Mouse (Mus musculus) cerebellum, adult 2 months (tissue): ENCODE data around the gene Insl3. TPM values are rescaled to one million over a fixed set of nuclear protein-coding genes. Genes with fewer than 3 reads are reported as not detected.
"Not testable (repeated sequence)": the region's sequence is repeated elsewhere in the genome, so short reads cannot be mapped to it uniquely, and the experiment has no call there.

ENCODE experiments used
- DNase-seq, 2 experiments: peaks; one replicate each; pipeline ENCODE4 v3.0.0; 2021
- H3K27ac ChIP-seq: fragments of 200-500 bp; 2 replicates; pipeline ENCODE4 v1.5.1; 2012; ENCODE audit warnings: low read length, control low read depth, inconsistent platforms; ENCODE audit not compliant: insufficient read depth
- H3K27me3 ChIP-seq: fragments of 200-500 bp; 2 replicates; pipeline ENCODE4 v1.6.1; 2012; ENCODE audit warnings: inconsistent platforms, mild to moderate bottlenecking, low read length, moderate library complexity; ENCODE audit not compliant: control insufficient read depth, insufficient read depth
- H3K4me1 ChIP-seq: fragments of 200-500 bp; 2 replicates; pipeline ENCODE4 v1.6.1; 2011; ENCODE audit warnings: low read length; ENCODE audit not compliant: control insufficient read depth, insufficient read depth
- H3K4me3 ChIP-seq: fragments of 200-500 bp; replicated peaks from 2 replicates; pipeline ENCODE3; 2011; ENCODE audit warnings: mild to moderate bottlenecking, low read depth, low read length, control low read depth; ENCODE audit not compliant: insufficient read depth
- CTCF ChIP-seq: fragments of 200-500 bp; IDR thresholded peaks from 2 replicates; pipeline ENCODE4 v1.5.1; 2011; ENCODE audit warnings: low read depth, mild to moderate bottlenecking, control low read depth, low read length, moderate library complexity, borderline replicate concordance; ENCODE audit not compliant: insufficient read depth
- POLR2A ChIP-seq: fragments of 200-500 bp; IDR thresholded peaks from 2 replicates; pipeline ENCODE4 v1.6.1; 2011; ENCODE audit warnings: low read length, control low read depth, borderline replicate concordance; ENCODE audit not compliant: insufficient read depth
- WGBS: fragments of 180-500 bp; shearing (Covaris S2); methylation state at CpG from one replicate; pipeline ENCODE4 v1.1.7; 2018; 5-methylcytosine and 5-hydroxymethylcytosine counted together
- polyA plus RNA-seq: library from polyadenylated mRNA; depleted of rRNA; stranded (reverse); fragments of >200 nt; gene quantifications from 2 replicates; pipeline ENCODE4 v1.2.3, GENCODE M21; 2012

Insl3 gene
- polyA plus RNA-seq, 1 experiment, result 2.1 TPM

DNA sequence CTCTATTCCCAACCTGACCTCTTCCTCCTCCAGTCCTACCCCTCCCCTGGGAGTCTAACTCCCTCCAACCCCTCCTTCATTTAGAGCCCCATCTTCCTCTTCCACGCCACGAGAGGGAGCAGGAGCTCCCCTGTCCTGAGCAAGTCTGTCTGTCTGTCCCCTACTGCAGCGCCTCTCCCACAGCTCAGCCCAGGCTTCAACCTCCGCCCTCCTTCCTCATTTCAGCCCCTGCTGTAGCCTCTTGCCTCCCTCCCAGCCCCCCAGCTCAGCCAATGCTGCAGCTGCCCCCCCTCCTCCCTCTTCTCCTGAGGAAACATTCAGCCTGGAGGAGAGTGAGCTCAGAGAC, 13.0 kb downstream of the Insl3 start:
- H3K4me1 ChIP-seq, result no peaks in the 10 kb centered on the region
- no peak overlapping the region for H3K27ac ChIP-seq
- H3K27me3 ChIP-seq, result no peaks in the 10 kb centered on the region; the same call in 1 of the 2 replicates
- no peak overlapping the region for H3K4me3 ChIP-seq
- DNase-seq, result no peak
- TF ChIP-seq CTCF (no peak), POLR2A (no peak)
- 35% methylated on average over 4 of the region's 4 CpGs for WGBS

DNA sequence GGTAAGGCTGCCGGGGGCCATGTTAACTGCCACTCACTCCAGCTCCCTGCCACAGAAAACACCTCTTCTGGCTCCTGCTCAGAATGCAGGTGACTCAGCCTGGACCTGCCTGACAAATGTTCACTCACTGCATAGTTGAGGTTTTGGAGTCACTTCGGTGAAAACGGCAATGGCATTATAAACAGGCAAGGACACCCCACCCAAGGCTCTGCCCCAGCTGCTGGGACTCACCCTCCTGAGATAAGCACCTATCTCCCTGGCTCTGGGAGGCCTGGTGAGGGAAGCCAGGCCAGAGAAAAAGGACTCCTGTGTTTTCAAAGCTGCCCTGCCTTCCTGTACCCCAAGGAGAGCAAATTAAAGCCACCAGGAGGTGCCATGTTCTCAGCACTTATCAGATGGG, 13.9 kb downstream of the Insl3 start:
- TF ChIP-seq CTCF (no peak), POLR2A (no peak)
- H3K4me3 ChIP-seq, result no peak overlapping the region
- no peaks in the 10 kb centered on the region; the same call in 1 of the 2 replicates for H3K27me3 ChIP-seq
- no peak for DNase-seq
- WGBS, result 94% methylated on average over 3 of the region's 3 CpGs
- H3K4me1 ChIP-seq, result no peaks in the 10 kb centered on the region
- no peak overlapping the region for H3K27ac ChIP-seq

DNA sequence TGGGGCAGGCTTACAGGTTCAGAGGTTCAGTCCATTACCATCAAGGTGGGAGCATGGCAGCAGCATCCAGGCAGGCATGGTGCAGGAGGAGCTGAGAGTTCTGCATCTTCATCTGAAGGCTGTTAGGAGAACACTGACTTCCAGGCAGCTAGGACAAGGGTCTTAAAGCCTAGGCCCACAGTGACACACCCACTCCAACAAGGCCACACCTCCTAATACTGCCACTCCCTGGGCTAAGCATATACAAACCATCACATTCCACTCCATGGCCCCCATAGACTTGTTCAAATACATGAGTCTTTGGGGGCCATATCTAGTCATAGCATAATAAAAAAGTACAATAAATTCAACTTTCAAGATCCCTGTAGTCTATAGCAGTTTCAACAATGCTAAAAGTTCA, 14.4 kb downstream of the Insl3 start:
- not testable (repeated sequence) for H3K4me3 ChIP-seq, H3K4me1 ChIP-seq, DNase-seq, H3K27me3 ChIP-seq, H3K27ac ChIP-seq

DNA sequence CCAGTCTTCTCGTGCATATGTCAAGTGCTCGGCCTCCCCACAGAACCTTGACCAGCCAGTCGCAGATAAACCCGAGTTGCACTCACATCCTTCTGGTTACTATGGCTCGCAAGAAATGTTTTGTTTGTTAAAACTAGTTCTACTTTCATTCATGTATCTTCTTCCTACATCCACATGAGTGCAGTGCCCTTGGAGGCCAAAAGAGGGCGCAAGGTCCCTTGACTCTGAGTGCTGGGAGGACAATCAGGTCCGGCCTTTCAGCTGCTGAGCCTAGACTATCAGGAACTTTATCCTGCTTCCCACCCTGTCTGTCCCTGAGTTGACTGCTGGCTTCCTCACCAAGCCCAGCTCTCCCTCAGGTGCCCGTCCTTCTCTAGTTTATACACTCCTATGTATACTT, 18.9 kb downstream of the Insl3 start:
- 54% methylated on average over 8 of the region's 8 CpGs for WGBS

DNA sequence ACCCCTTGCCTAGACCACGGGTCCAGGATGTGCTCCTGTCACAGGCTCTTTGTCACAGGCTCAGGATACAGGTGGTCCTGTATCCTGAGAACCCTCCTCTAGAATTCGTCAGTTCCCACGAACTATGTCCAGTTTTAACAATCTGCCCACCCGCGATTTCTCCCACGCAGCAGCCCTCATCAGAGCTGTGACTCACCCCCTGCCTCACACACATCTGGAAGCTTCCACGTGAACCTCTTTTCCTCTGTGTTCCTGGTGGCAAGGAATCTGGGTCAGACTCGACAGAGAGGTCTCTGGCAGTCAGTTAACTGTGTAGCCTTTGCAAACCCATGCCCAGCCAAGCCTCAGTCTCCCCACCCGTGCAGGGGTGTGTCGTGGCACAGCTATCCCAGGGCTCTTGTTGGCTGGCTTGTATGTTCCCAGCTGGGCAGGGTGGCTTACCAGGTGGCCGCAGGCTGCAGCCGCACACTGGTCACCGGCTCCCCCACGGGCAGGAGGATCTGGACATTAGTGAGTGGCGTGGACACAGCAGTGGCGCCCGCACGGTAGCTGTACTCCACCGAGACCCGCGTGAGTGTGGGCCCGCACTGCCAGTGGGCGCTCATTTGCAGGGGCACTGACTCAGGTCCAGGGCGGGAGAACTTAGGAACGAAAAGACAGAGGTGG, 20.3 kb downstream of the Insl3 start:
- Histone ChIP-seq H3K27me3 (no peaks in the 10 kb centered on the region), H3K4me3 (peak overlapping the region; percentile 57), H3K4me1 (peaks cover 8% of the 10 kb centered on the region; the same call in 1 of the 2 replicates), H3K27ac (no peak overlapping the region)
- TF ChIP-seq CTCF, result no peak
- TF ChIP-seq POLR2A, result no peak
- DNase-seq, result no peak
- 38% methylated on average over 25 of the region's 25 CpGs for WGBS

More for the DNA sequence above, 18.9 kb downstream of the Insl3 start:
- TF ChIP-seq POLR2A (no peak), CTCF (peak; percentile 65)
- Histone ChIP-seq H3K27me3 (no peaks in the 10 kb centered on the region), H3K4me3 (no peak overlapping the region), H3K27ac (no peak overlapping the region), H3K4me1 (peaks cover 8% of the 10 kb centered on the region; the same call in 1 of the 2 replicates)
- DNase-seq, result no peak

DNA sequence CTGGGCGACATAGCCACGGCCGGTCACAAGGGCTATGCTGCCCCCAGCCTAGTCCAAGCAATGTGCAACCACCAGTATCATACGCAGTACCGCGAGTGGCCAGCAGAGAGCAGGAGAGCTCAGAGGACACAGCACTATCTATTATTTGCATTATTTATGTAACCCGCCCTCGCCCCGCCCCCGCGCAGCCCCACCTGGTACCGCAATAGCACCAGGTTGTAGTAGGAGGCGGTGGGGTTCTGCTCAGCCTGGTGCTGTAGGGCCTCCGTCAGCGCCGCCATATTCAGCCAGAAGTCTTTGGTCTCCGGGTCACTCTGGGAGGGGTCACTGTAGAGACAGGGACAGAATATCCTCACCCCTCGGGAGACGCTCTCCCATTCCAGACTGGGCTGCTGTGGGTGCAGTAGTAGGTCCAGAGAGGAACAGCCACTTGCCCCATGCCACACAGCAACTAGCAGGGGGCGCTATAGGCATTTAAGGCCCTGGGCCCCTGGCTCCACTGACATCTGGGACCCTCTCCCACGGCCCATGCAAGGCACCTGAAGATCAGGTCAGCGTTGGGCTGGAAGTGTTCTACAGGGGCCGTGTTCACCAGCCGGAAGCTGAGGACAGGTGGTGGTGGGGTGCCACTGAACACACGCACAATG, 20.9 kb downstream of the Insl3 start:
- H3K27me3 ChIP-seq, result no peaks in the 10 kb centered on the region
- peak overlapping the region; percentile 57 for H3K4me3 ChIP-seq
- peaks cover 8% of the 10 kb centered on the region; the same call in 1 of the 2 replicates for H3K4me1 ChIP-seq
- 12% methylated on average over 25 of the region's 25 CpGs for WGBS
- DNase-seq, result peak; percentile 89 to 96
- H3K27ac ChIP-seq, result peak overlapping the region; percentile 58
- TF ChIP-seq CTCF (peak; percentile 93), POLR2A (peak; percentile 47; the same call in 1 of the 2 replicates)

DNA sequence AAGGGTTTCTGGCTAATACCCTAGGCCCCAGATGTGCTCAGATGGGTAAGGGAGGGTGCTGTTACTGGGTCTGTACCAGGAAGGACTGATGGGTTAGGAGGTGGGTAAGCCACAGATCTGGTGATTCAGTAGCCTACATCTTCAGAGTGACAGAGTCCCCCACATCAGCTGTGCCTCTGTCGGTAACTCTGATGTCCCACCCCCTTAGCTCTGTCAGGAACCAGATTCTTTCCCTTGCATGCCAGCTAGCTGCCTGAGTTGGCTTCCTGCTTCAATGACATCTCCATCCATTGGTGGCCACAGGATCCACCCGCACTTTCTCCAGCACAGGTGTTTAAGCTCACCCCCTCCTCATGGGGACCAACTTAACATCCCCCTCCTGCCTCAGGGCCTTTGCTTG, 22.6 kb downstream of the Insl3 start:
- no peak overlapping the region for H3K4me3 ChIP-seq
- peak in 1 of 2 experiments; percentile 12 for DNase-seq
- H3K27ac ChIP-seq, result no peak overlapping the region
- H3K4me1 ChIP-seq, result peaks cover 8% of the 10 kb centered on the region; the same call in 1 of the 2 replicates
- 70% methylated on average over 2 of the region's 2 CpGs for WGBS
- H3K27me3 ChIP-seq, result no peaks in the 10 kb centered on the region
- TF ChIP-seq POLR2A (no peak), CTCF (no peak)

DNA sequence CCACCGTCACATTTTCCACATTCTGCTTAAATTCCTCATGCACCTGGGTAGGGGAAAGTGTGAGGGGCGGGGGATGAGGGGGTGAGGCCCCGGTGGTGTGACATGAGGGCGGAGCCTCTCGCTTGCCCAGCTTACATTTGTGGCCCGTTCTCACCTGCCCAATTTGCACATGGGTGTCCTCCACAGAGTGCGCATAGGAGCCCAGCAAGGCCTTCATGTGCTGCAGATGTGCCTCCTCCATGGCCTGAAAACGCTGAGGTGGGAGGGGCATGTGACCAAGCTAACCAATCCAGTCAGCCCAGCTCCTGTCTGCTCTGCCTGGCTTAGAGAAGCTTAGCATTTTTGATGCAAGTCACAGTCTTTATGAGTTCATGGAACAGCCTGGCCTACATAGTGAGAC, 26.5 kb downstream of the Insl3 start:
- TF ChIP-seq POLR2A (no peak), CTCF (no peak)
- Histone ChIP-seq H3K4me1 (no peaks in the 10 kb centered on the region), H3K4me3 (no peak overlapping the region), H3K27me3 (no peaks in the 10 kb centered on the region), H3K27ac (no peak overlapping the region)
- no peak for DNase-seq
- 66% methylated on average over 8 of the region's 8 CpGs for WGBS
